Mouse (Mus musculus) layer of hippocampus, adult 8-10 months (tissue): ENCODE data around the gene Gabrb3. TPM values are rescaled to one million over a fixed set of nuclear protein-coding genes. Genes with fewer than 3 reads are reported as not detected.
A peak's percentile ranks its signal among the peaks of the same experiment; 100 is the strongest.

Experiments used
- DNase-seq, 2 experiments: peaks; one replicate each; pipeline ENCODE4 v3.0.0; 2022; ENCODE audit warnings: low spot score in 2 of 2
- total RNA-seq, 4 experiments: library from RNA; stranded (reverse); gene quantifications; 2 replicates each; pipeline ENCODE4 v1.2.4; 2022

Gabrb3 gene
- total RNA-seq: 100 to 1,000 TPM; 211 to 252 (median 245) TPM

GRCm38 (mm10) chr7:57419392-57419791 is at the start of gene Gabrb3:
Gene Gabrb3, plus strand, starts transcription at chr7:57419692.
- DNase-seq: no peak

DNA sequence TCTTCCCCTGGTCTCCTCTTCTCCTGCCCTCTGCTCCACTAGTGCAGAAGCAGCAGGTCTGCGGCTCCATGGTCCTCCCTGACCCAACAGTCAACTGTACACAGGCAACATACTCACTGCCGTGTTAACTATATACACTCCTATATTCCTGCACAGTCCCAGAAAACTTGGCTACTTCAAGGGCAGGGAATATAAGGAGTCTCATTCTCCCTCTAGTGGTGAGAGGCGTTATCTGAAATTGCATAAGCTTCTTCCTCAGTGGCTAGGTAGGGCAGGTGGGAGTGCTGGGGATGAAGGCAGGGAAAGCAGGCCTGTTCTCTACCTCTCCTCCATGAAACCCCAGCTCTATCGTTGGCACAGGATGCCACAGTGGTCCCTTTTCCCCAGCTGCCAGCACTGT is 35.4 kb upstream of the Gabrb3 start:
- peak; percentile 17 to 31 for DNase-seq

DNA sequence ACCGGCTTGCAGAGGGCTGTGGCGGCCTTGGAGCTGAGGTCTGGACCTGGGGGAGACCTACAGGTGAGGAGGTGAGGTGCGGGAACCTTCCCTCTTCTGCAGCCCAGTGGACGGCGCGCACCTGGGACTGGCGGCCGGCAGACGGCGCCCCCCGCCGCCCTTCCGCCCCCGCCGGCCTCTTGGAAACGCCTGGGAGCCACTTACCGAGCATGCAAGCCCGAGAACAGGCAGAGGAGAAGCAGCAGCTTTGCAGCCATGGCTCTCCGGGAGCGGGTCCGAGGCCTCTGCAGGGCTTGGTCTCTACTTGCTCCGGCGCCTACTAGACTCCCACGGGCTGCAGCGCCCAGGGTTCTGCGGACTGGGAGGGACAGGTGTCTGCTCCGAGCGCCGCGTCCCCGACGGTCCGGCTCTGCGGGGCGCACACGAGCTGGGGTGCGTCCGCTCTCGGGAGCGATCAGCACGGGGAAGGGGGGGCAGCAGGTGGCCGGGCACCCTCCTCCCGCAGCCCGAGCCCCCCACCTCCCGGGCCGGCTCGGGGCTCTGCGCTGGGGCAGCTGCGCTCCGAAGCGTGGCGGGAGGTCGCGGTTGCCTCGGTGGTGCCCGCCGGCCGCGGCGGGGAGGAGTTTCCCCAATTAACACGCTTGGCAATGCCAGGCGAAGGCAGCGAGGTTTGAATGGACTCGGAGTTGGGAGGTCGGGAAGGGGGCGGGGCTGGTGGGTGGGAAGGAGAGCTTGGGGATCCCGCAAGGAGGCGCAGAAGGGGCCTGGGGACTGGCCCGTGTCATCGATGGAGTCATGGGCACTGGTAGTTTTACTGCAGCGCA is 32.8 kb upstream of the Gabrb3 start, which contains the start of gene Gabrg3:
Gene Gabrg3, minus strand, starts transcription at position 672 of the 824 bp plus-strand sequence.
- peak; percentile 19 to 32 for DNase-seq

DNA sequence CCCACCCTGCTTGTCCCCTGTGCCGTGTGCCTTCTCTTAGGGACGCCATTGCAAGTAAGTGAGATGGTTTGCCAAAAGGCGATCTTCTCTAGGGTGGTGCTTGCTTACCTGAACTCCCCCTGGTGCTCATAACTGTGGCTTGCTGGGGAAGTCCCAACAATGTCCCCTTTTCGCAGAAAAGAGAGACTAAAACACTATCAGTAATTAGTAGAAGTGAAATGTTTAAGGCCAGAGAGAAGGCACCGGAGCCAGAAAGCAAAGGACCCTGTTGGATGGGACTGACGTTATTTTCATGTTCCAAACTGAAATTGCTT is 32.2 kb upstream of the Gabrb3 start:
- DNase-seq: no peak

GRCm38 (mm10) chr7:57390046-57390445 is 29.4 kb upstream of the Gabrb3 start:
- DNase-seq: no peak

DNA sequence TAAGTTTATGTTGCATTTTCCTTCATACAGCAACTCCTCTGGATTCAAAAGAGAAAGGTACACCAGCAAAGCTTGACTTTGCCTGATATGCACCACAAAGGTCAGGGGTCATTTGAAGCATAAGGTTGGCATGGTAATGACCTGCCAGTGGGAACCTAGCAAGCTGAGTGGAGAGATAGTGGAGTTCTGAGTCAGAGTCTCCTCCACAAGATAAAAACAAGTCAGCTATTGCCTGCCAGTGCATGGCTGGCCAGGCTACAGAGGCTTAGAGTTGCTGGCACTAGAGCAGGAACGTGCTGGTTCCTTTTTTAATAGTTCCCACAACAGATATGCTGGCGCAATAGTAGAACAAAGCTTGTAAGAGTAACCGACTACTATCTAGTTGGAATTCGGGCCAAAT is 25.9 kb upstream of the Gabrb3 start:
- no peak for DNase-seq

- DNase-seq: no peak
Measured at GRCm38 (mm10) chr7:57411163-57411562, 8.3 kb upstream of the Gabrb3 start.

DNA sequence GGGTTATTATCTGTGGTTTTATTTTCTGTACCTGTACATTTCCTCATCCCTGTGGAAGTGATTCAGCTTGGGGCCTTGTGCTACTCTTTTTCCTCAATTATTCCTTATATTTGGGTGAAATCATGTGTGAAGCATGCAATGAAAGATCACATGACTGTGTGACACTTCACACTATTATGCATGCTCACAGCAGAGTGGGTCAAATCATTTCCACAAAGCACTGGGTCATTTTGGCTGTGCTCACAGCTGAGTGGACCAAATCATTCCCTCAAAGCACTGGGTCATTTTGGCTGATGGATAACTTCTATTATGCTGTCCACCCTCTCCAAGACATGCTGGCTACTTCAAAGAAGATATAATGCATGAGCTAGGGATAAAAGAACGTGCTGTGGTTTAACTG is 6.6 kb upstream of the Gabrb3 start:
- no peak for DNase-seq

DNA sequence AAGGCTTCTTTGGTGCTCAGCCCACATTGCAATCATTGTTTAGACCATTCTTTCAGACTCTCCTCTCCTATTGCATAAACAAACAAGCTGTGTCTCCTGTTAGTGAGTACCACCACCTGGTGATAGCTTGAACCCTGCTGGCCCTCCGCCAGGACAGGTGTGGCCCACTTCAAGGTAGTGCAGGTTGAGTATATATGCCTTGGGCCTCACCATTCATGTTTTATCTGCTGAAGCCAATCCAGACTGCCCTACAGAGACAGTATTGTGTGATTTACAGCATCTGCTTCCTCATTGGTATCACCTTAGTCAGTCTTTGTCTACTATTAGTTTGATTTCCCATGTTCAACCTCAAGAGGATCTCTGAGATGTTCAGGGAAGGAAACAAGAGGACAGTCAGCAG is 1.6 kb downstream of the Gabrb3 start:
- no peak for DNase-seq

GRCm38 (mm10) chr7:57422675-57423074 is 3.2 kb downstream of the Gabrb3 start:
- DNase-seq: no peak

- DNase-seq: no peak
Measured at GRCm38 (mm10) chr7:57448239-57448638, 28.7 kb downstream of the Gabrb3 start.

- no peak for DNase-seq
Measured at GRCm38 (mm10) chr7:57460354-57460753, 40.9 kb downstream of the Gabrb3 start.

GRCm38 (mm10) chr7:57471316-57471715 is 51.8 kb downstream of the Gabrb3 start:
- no peak for DNase-seq

DNA sequence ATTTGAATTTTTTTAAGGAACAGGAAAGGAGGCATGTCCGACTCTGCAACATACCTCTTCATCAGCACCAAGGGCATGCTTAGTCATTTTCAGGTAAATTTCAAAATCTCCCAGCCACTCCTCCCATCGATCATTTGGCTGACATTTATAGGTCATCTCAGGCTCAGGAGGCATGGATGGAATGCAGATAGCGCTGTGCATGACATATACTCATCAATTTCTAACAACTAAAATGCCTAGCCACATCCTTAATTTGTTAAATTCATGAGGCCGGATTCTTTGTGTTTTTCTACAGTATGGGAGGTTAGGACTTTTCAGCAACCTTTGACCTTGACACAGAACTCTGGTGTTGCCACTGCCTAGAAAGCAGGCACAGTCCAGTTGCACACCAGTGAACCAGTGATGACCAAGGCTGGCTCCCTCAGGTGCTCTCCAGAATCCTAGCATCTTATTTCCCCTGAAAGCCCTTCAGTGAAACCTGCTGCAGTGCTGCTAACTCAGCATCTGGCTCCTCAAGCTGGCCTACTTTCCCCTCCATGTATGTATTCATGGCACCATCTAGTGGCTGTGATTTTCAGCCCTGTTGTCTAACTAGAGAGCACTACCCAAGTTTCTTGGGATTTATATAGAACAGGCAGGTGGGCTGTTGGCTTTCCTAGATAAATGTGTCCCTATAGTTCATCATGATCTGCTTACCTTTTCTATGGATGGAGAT is 54.5 kb downstream of the Gabrb3 start:
- peak; percentile 56 to 60 for DNase-seq

- DNase-seq: no peak
Measured at GRCm38 (mm10) chr7:57482896-57483295, 63.4 kb downstream of the Gabrb3 start.

GRCm38 (mm10) chr7:57486907-57487306 is 67.4 kb downstream of the Gabrb3 start:
- no peak for DNase-seq

DNA sequence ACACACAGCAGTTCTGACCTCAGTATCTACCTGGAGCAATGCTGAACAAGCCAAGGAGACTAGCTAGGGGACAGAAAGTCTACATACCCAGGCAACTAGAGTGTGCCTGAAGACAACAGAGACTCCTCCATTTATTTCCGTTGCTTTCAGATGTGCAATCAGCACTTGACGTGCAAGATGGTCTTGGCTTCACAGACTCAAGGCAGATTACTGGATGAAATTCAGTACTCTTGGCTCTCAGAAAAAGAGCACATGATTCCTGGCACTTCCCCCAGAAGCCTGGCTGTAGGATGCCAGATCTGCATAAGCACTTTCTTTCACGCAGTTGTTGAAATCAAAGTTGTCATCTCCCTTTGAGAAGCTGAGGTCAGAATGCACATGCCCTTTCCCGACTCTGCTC is 72.3 kb downstream of the Gabrb3 start:
- DNase-seq: peak in 1 of 2 experiments; percentile 42

DNA sequence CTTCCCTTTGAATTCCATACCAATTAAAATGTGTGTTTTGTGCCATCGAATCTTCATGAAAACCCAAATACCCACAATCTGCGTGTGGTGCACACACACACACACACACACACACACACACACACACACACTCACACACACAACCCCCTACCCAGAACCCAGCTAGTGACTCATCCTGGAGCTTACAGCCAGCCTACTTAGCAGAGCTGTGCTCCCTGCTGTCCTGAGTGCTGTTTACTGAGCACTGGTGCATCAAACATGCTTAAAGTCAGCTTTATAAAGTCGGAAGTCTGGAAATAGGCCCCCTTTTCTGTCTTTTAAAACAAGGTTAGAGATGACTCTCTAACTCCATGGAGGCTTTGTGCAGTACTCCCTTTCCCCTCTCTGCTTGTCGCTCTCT is 83.3 kb downstream of the Gabrb3 start:
- no peak for DNase-seq

DNA sequence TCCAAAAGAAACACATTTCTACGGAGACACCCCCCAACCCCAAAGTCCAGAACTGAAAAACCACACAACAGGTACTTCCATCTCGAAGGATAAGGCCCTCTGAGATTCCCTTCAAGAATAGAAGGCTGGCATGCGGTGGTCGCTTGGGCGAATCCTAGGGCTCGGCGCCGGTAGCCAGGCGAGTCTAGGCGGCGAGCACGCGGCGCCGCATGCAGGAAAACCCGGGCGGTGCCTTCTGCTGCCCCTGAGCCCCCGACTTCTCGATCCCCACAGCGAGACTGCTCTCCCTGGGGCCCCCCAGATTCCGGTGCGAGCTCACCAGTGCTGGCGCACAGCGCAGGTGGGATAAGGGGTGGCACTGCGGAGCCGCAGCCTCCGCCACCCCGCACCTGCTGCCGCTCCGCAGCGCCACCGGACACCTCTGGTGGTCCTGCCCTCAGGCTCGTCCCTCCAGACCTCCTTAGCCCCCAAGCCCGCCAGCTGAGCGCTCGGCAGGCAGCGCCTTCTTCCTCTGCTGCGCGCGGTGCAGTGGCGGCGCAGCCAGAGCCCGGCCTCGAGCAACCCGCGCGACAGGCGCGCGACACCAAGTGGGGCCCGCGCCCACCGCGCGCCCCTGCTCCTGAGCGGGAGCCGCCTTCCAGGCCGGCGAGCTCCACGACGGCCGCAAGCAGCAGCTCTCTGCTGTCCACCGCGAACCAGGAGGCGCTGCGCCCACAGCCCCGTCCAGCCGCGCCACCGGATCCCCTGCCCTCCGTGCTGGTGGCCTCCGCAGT is 89.6 kb downstream of the Gabrb3 start:
- DNase-seq: no peak

DNA sequence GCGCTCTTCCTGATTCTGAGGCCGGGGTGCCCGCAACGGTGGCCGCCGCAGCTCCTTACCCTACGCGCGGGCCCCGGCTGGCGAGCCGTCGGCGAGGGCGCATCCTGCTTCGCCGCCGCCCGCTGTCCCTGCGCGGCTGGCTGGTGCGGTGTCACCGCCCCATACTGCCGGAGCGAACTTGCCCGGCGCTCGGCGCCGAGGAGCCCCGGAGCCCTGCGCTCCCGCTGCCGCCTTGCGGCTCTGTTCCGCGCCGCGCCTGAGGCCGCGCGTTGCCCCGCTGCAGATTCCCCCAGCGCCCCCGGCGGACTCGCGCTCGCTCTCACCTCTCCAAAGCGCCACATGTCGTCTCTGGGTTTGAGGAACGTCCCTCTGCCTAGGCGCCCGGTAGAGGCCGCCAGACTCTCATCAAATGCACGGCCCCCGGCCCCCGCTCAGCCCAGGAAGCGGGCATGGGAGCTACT is 90.2 kb downstream of the Gabrb3 start, which contains the start of gene Gabra5:
Gene Gabra5, minus strand, starts transcription at position 379 of the 461 bp plus-strand sequence.
- DNase-seq: peak; percentile 71 to 73

DNA sequence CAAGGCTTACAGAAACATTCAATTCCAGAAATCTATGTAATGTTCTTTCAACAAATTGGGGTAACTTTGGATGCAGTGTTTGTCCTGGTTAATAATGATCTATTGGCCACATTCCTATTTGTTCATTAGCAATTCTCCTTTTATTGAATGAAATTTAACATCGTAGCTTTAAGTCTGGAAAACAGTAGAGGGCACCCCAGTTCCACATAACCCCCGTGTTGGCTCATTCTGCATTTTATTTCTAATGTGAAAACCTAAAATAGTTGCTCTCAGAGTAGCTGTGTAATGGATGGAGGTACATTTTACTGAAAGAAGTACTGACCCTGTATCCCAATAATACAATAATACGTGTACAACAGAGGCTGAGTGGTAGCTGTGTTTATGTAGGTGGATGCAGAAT is 93.5 kb downstream of the Gabrb3 start:
- DNase-seq: peak in 1 of 2 experiments; percentile 49

- DNase-seq: peak in 1 of 2 experiments; percentile 27
Measured at GRCm38 (mm10) chr7:57529451-57529850, 110.0 kb downstream of the Gabrb3 start.
